In the genomic region with DNA sequence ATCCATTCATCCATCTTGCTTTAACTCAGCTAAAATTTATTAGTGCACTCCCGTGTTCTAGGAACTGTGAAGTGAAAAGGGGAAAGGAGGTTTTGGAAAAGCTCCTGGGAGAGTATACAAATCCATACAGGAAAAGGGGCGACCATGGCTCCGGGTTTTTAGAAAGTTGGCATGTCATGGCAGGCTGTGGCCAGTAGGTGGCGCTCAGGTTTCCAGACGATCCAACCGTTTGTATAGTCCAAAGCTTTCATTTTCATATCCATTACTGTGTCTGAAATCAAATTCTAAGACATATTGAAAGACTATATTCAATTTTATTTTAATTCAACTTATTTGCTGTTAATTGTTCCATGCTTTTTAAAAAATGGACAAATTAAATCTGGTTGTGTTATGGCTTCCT, we compare ENCODE assay signal across 1 mouse cellular context.
TF ChIP-seq lines count a peak whose summit lies in the region.

No protein-coding gene starts in this region.

TF ChIP-seq in myocyte, 11 proteins besides CTCF, POLR2A, EP300 and RAD21 (continued from another document):
- TF ChIP-seq SRF (IDR thresholded peaks at IDR 0.05; ENCODE audit: control insufficient read depth, insufficient read length, low read depth) (no peak), MYOD1 (IDR thresholded peaks at IDR 0.05; ENCODE audit: control insufficient read depth in 1 of 3, insufficient read length in 2 of 3, low read depth in 2 of 3) (no peak), REST (IDR thresholded peaks at IDR 0.05; ENCODE audit: insufficient read depth, insufficient read length) (no peak), USF1 (IDR thresholded peaks at IDR 0.05; ENCODE audit: low read depth) (no peak)
